19 mouse cellular contexts compared by ENCODE assay signal in the genomic region with DNA sequence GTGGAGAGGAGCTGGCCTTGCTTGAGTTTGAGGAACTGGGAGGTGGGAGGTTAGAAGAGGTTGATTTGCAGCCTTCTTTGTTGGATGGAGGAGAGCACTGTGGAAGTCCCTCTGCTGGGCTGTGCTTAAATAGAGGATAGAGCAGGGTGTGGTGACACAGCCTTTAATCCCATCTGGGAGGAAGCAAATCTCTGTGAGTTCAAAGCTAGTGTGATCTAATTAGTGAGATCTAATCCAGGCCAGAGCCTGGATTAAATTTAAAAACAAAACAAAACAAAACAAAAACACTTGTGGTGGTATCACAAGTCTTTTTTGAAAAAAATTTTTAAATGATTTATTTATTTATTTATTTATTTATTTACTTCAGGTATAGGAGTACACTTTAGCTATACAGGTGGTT. TPM values are rescaled to one million over a fixed set of nuclear protein-coding genes. Genes with fewer than 3 reads are reported as not detected.
DNase-seq lines count a peak whose midpoint lies in the region; TF ChIP-seq lines count a peak whose summit lies in the region.
"Had no signal": no experiment of that assay in that cellular context is flagged by ENCODE, and none has a peak within 500 bp of the region (broad histone marks: within the 10 kb centered on the region; RNA-seq: fewer than 3 reads in every experiment).

A gene (minus strand): TSS at position 101 of the 400 bp plus-strand sequence.

- DNase-seq in ES-E14 (ENCODE audit: low read depth, low spot score) = no peak
- DNase-seq in spleen, postnatal 14 days (ENCODE audit: low spot score in 2 of 2) = no peak
- DNase-seq: adrenal gland, adult 2 months; adrenal gland, adult 8-10 months; adrenal gland, postnatal 10 days; adrenal gland, postnatal 14 days; adrenal gland, postnatal 25 days; adrenal gland, postnatal 36 days; B cell, adult 2 months; cerebellum, adult 11 months; cerebellum, adult 11-12 months; cerebellum, adult 18-20 months; cerebellum, adult 2 months; cerebellum, adult 8-10 months had no signal

- no peak within 1 kb of the TSS for H3K27ac ChIP-seq in ES-E14 (ENCODE audit: insufficient read depth, low read depth, low read length, poor library complexity, severe bottlenecking)

- in situ Hi-C loops in ES-E14 (cut with MboI; ENCODE audit: low sequenced_read_pairs in 2 of 2, unreplicated experiment in 2 of 2) = no loop called here

- H3K4me3 ChIP-seq in ES-E14 (ENCODE audit: insufficient read depth in 1 of 2, low read depth in 1 of 2, low read length in 2 of 2, poor library complexity in 1 of 2, severe bottlenecking in 1 of 2) = no peak within 1 kb of the TSS

- H3K36me3 ChIP-seq in ES-E14 (ENCODE audit: control insufficient read depth, insufficient read depth, low read length, poor library complexity, severe bottlenecking) = no peaks in the 10 kb centered on the region
- H3K36me3 ChIP-seq: G1E had no signal

- H3K9ac ChIP-seq in ES-E14 (ENCODE audit: insufficient read depth, low read depth, low read length, poor library complexity, severe bottlenecking) = no peak within 1 kb of the TSS

- H3K9me3 ChIP-seq in ES-E14 (ENCODE audit: control insufficient read depth, insufficient read depth, low read depth, low read length) = no peaks in the 10 kb centered on the region
- H3K9me3 ChIP-seq: G1E had no signal

- H3K4me1 ChIP-seq in ES-E14 (ENCODE audit: control insufficient read depth in 2 of 2, insufficient read depth in 2 of 2, low read length in 2 of 2, poor library complexity in 1 of 2) = no peaks in the 10 kb centered on the region

TF ChIP-seq in ES-E14, 5 proteins besides CTCF, POLR2A, EP300 and RAD21:
- no peak for TF ChIP-seq HCFC1 (IDR thresholded peaks at IDR 0.05; ENCODE audit: borderline replicate concordance, insufficient read depth, low read length)

RNA-seq across cellular contexts. Expression of the gene that starts here (rescaled TPM):
- total RNA-seq in ES-E14 (2012; rRNA removed) = 19.8 and 27.1 TPM in 2 replicates
- total RNA-seq: adrenal gland, adult 18-20 months; adrenal gland, adult 2 months; adrenal gland, adult 8-10 months; adrenal gland, postnatal 10 days; adrenal gland, postnatal 14 days; adrenal gland, postnatal 25 days; adrenal gland, postnatal 36 days; adrenal gland, postnatal 4 days; CH12.LX; MEL had no signal
